Mouse (Mus musculus) intestine, embryonic 16.5 days (tissue): ENCODE measurements around the gene Odf4. TPM values are rescaled to one million over a fixed set of nuclear protein-coding genes. Genes with fewer than 3 reads are reported as not detected.

Experiments used
- ATAC-seq: fragments of 200-750 bp; cut with Nextera tagmentation; 2 replicates; pipeline ENCODE4 v1.8.0; 2017; ENCODE audit warnings: moderate TSS enrichment, moderate library complexity
- H3K27ac ChIP-seq: fragments of 300-500 bp; sonication (generic); 2 replicates; pipeline ENCODE4 v1.5.1; 2014; ENCODE audit warnings: mild to moderate bottlenecking, low read length
- H3K27me3 ChIP-seq: fragments of 300-500 bp; sonication (generic); replicated peaks from 2 replicates; pipeline ENCODE4 v1.6.1; 2014; ENCODE audit warnings: low read length, control low read depth, mixed read lengths; ENCODE audit not compliant: control insufficient read depth, insufficient read depth
- H3K36me3 ChIP-seq: fragments of 300-500 bp; sonication (generic); 2 replicates; pipeline ENCODE4 v1.6.1; 2014; ENCODE audit warnings: low read length, control low read depth; ENCODE audit not compliant: control insufficient read depth, insufficient read depth
- H3K4me1 ChIP-seq: fragments of 300-500 bp; sonication (generic); 2 replicates; pipeline ENCODE4 v1.6.1; 2014; ENCODE audit warnings: low read length, control low read depth, mixed read lengths; ENCODE audit not compliant: control insufficient read depth, insufficient read depth
- H3K4me2 ChIP-seq: fragments of 300-500 bp; sonication (generic); 2 replicates; pipeline ENCODE4 v1.6.1; 2014; ENCODE audit warnings: low read depth, low read length, control low read depth
- H3K4me3 ChIP-seq: fragments of 300-500 bp; sonication (generic); 2 replicates; pipeline ENCODE4 v1.5.1; 2014; ENCODE audit warnings: mild to moderate bottlenecking, low read length
- H3K9ac ChIP-seq: fragments of 300-500 bp; sonication (generic); 2 replicates; pipeline ENCODE4 v1.6.1; 2014; ENCODE audit warnings: low read depth, low read length
- H3K9me3 ChIP-seq: fragments of 300-500 bp; sonication (generic); 2 replicates; pipeline ENCODE4 v1.6.1; 2016; ENCODE audit warnings: low read length, control low read depth; ENCODE audit not compliant: control insufficient read depth
- WGBS: fragments of 180-500 bp; shearing (Covaris S2); extraction: QIAGEN DNeasy Blood & Tissue Kit; methylation state at CpG from one replicate; pipeline ENCODE4 v1.1.7; 2014; 5-methylcytosine and 5-hydroxymethylcytosine counted together
- polyA plus RNA-seq: library from polyadenylated mRNA; unstranded; fragments of >200 nt; fragmentation: Nextera tagmentation; extraction: Ambion mirVana; gene quantifications from 2 replicates; pipeline ENCODE4 v1.2.1, GENCODE M21; 2015

Odf4 gene
- polyA plus RNA-seq, 1 experiment from 2014 or later = not detected

DNA sequence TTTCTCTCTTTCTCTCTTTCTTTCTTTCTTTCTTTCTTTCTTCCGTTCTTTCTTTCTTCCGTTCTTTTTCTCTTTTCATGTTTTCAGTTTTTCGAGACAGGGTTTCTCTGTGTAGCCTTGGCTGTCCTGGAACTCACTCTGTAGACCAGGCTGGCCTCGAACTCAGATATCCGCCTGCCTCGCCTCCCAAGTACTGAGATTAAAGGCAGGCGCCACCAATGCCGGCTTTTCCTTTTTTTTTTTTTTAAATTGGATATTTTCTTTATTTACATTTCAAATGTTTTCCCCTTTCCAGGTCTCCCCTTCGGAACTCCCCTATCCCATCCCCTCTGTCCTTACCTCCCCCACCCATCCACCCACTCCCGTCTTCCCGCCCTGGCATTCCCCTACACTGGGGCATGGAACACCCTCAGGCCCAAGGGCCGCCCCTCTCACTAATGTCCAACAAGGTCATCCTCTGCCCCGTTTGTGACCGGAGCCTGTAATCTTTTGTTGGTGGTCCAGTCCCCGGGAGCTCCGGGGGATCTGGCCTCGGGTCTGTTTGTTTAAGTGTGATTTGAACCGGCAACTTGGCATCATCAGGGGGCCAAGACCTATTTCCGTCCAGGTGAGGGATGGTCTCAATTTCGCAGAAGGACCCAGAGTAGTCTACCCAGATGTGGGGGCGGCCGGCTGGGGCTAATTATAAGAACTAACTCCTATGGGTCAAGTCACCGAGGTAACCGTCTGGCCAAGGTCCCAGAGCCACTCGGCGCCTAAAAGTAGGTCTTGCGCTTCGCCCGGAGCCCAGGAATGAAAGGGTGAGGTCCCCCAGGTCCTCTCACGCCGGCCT is 26.1 kb downstream of the Odf4 start:
- peak; percentile 18 for ATAC-seq
- Histone ChIP-seq H3K4me2 (peak overlapping the region; percentile 79), H3K27me3 (no peaks in the 10 kb centered on the region), H3K27ac (no peak overlapping the region), H3K9me3 (no peaks in the 10 kb centered on the region), H3K9ac (peak overlapping the region; percentile 66), H3K36me3 (peaks cover 19% of the 10 kb centered on the region), H3K4me1 (peaks cover 4% of the 10 kb centered on the region; the same call in 1 of the 2 replicates), H3K4me3 (peak overlapping the region; percentile 75)
- WGBS = 27% methylated on average over 31 of the region's 31 CpGs

DNA sequence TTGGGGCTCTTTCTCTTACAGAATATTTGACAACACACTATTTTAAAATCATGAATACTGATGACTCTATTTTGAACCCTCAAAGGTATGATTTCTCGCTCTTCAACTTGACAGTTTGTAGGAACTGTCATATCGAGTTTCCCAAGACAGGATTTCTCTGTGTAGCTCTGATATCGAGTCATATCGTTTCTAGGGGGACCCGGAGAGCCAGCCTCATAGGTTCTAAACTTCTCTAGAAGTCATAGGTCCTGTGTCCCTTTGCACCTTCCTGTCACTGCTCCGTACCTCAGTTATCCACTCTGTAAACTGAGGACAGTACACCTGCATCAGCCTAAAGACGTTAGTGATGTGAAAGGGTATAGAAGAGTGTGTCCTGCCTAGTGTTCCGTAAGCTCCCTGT is 27.1 kb downstream of the Odf4 start:
- no peak for ATAC-seq
- H3K4me3 ChIP-seq = no peak overlapping the region
- peaks cover 4% of the 10 kb centered on the region; the same call in 1 of the 2 replicates for H3K4me1 ChIP-seq
- no peak overlapping the region for H3K9ac ChIP-seq
- H3K27me3 ChIP-seq = no peaks in the 10 kb centered on the region
- no peak overlapping the region for H3K27ac ChIP-seq
- H3K36me3 ChIP-seq = peaks cover 15% of the 10 kb centered on the region
- no peak overlapping the region for H3K4me2 ChIP-seq
- H3K9me3 ChIP-seq = no peaks in the 10 kb centered on the region
- 86% methylated on average over 8 of the region's 8 CpGs for WGBS

DNA sequence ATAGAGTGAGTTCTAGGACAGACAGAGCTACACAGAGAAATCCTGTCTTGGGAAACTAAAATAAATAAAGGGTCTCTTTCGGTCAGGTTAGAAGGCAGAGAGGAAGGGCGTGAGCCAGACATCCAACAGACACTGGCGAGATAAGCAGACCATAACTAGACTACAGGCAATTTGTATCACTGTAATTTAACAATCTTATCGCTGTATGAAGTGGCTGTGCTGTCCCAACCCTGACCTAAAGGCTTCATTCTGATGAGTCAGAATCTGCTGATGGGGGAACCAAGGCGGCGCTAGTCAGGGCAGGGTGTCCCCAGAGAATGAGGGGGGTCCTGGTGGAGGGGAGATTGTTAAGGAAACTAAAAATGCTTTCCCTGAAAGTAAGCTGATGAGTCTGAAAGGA is 28.1 kb downstream of the Odf4 start:
- H3K27ac ChIP-seq = no peak overlapping the region
- no peaks in the 10 kb centered on the region for H3K27me3 ChIP-seq
- H3K4me2 ChIP-seq = no peak overlapping the region
- WGBS = 80% methylated on average over 6 of the region's 6 CpGs
- no peak overlapping the region for H3K4me3 ChIP-seq
- H3K4me1 ChIP-seq = peaks cover 4% of the 10 kb centered on the region; the same call in 1 of the 2 replicates
- H3K9me3 ChIP-seq = no peaks in the 10 kb centered on the region
- no peak for ATAC-seq
- H3K36me3 ChIP-seq = peaks cover 6% of the 10 kb centered on the region
- no peak overlapping the region for H3K9ac ChIP-seq

DNA sequence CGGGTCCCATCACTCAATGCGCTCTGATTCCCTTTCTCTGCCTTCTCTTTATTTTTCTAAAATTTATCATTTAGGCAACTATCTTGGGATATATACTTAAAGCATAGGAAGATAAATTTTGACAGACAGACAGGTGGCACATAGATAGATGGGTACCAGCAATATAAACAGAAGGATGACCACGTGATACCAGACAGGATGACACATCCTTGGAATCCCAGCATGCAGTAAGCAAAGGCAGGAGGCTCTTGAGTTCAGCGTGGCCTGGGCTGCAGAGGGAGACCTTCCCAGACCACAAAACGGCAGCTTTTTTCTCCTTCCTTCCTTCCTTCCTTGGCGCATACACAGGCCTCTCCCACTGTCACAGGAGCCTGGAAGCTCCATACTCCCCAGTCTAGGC is 29.0 kb downstream of the Odf4 start:
- peaks cover 2% of the 10 kb centered on the region; the same call in 1 of the 2 replicates for H3K4me1 ChIP-seq
- WGBS = 70% methylated on average over 6 of the region's 6 CpGs
- no peak overlapping the region for H3K27ac ChIP-seq
- no peaks in the 10 kb centered on the region for H3K36me3 ChIP-seq
- H3K9me3 ChIP-seq = no peaks in the 10 kb centered on the region
- H3K4me2 ChIP-seq = no peak overlapping the region
- H3K9ac ChIP-seq = no peak overlapping the region
- H3K27me3 ChIP-seq = no peaks in the 10 kb centered on the region
- no peak overlapping the region for H3K4me3 ChIP-seq
- no peak for ATAC-seq

DNA sequence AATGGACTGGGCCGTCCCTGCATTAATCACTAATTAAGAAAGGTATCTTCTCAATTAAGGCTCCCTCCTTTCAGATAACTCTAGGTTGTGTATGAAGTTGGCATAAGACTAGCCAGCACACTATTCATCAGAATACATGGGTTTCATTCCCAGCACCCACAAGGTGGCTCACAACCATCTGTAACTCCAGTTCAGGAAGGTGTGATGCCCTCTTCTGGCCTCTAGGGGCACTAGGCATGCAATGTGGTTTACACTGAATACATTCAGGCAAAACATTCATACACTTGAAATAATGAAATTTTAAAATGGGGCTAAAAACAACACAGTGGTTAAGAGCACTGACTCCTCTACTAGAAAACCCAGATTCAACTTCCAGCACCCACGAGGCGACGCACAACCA is 29.8 kb downstream of the Odf4 start:
- Histone ChIP-seq H3K4me1 (no peaks in the 10 kb centered on the region), H3K4me2 (no peak overlapping the region), H3K27me3 (no peaks in the 10 kb centered on the region), H3K4me3 (no peak overlapping the region), H3K9ac (no peak overlapping the region), H3K36me3 (no peaks in the 10 kb centered on the region), H3K9me3 (no peaks in the 10 kb centered on the region), H3K27ac (no peak overlapping the region)
- no peak for ATAC-seq
- WGBS = 46% methylated on average over 4 of the region's 4 CpGs

DNA sequence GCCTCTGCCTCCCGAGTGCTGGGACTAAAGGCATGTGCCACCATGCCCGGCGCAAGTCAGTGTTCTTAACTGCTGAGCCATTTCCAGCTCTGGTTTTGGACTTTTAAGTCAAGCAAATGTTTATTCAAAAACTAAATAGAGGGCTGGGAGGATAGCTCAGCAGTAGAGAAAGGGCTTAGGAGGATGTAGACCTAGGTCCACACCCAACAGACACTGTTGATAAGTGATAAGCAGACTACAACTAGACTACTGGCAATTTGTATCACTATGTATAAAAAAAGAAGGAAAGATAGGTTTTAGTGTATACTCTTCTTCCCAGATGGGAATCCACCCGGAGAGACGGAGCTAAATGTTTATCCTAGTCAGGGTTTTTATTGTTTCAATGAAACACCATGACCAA is 30.6 kb downstream of the Odf4 start:
- Histone ChIP-seq H3K4me2 (no peak overlapping the region), H3K36me3 (no peaks in the 10 kb centered on the region), H3K9ac (no peak overlapping the region), H3K9me3 (no peaks in the 10 kb centered on the region), H3K4me3 (no peak overlapping the region), H3K27ac (no peak overlapping the region), H3K4me1 (no peaks in the 10 kb centered on the region), H3K27me3 (no peaks in the 10 kb centered on the region)
- ATAC-seq = no peak
- WGBS = 87% methylated on average over 5 of the region's 5 CpGs

DNA sequence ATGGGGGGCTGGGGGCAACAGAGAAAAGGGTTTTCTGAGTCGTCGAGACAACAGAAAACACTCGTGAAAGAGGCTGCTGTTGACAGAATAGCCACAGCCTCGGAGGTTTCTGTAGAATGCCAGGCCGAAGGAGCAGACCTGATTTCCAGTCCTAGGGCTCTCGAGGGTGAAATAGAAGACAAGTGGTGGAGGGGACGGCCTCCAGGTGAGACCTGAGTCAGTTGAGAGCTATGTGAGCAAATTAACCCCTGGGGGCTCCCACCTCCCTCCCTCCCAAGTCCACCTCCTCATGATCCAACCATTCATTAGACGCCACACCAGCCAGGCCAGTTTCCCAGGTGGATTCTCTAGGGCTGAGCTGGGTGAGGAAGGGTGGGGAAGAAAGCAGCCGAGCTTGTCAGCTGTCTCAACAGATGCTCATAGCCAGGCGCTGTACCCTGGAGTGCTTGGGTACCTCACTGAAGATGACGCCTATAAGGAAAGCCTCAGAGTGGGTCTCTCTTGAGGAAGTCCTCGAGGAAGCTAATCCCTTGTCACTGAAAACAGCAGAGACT is 32.9 kb downstream of the Odf4 start:
- Histone ChIP-seq H3K36me3 (no peaks in the 10 kb centered on the region), H3K4me1 (no peaks in the 10 kb centered on the region), H3K9ac (no peak overlapping the region), H3K4me3 (no peak overlapping the region), H3K27ac (no peak overlapping the region), H3K4me2 (no peak overlapping the region), H3K27me3 (no peaks in the 10 kb centered on the region), H3K9me3 (no peaks in the 10 kb centered on the region)
- ATAC-seq = no peak
- WGBS = 63% methylated on average over 12 of the region's 12 CpGs

DNA sequence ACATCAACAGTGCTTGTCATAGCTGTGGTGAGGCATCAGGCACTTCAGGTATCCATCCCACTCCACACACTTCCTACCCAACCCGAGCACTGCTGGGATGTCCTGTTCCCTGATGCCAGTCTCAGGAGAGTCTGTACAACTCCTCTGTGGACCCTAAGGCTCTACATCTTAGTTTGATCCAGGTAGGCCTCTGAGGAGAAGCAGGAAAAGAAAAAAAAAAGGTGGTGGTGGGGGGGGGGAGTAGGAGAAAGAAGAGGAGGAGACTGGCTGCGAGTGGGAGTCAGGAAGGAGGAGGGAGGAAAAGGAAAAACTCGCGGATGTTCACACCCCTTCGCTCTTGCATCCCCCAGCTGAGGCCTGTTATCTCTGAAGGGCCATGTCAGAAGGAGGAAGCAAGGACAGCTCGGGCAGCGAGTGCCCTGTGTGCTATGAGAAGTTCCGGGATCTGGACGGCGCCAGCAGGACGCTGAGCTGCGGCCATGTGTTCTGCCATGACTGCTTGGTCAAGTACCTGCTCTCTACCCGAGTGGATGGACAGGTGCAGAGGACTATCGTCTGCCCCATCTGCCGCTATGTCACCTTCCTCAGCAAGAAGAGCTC is 34.5 kb downstream of the Odf4 start:
- H3K27me3 ChIP-seq = no peaks in the 10 kb centered on the region
- H3K36me3 ChIP-seq = no peaks in the 10 kb centered on the region
- no peak overlapping the region for H3K27ac ChIP-seq
- peak overlapping the region; percentile 26; the same call in 1 of the 2 replicates for H3K9ac ChIP-seq
- 72% methylated on average over 15 of the region's 15 CpGs for WGBS
- ATAC-seq = no peak
- no peaks in the 10 kb centered on the region for H3K4me1 ChIP-seq
- H3K4me2 ChIP-seq = no peak overlapping the region
- H3K9me3 ChIP-seq = no peaks in the 10 kb centered on the region
- no peak overlapping the region for H3K4me3 ChIP-seq

DNA sequence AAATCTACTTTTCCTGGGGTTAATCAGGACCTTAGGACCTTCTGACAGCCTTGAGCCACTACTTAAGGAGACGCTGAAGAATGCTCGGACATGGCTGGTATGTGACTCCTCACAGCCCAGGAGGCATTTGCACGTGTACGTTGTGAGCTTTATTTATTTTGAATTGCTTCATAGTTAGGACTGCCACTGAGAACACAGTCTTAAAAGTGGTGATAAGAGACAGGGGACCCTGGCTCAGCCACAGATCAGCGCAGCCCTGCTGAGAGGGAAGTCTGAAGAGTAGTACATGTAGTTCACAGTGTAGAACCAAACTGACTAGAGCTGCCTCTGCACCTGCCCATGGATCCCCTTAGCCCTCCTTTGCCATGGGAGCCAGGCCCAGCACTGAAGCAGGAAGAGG is 35.1 kb downstream of the Odf4 start:
- WGBS = 67% methylated on average over 5 of the region's 5 CpGs
- Histone ChIP-seq H3K4me3 (no peak overlapping the region), H3K27me3 (no peaks in the 10 kb centered on the region), H3K36me3 (no peaks in the 10 kb centered on the region), H3K4me2 (no peak overlapping the region), H3K4me1 (no peaks in the 10 kb centered on the region), H3K9ac (no peak overlapping the region), H3K9me3 (no peaks in the 10 kb centered on the region), H3K27ac (no peak overlapping the region)
- no peak for ATAC-seq
